Mouse (Mus musculus) midbrain, embryonic 14.5 days (tissue): ENCODE data around the gene Dmac2. TPM values are rescaled to one million over a fixed set of nuclear protein-coding genes. Genes with fewer than 3 reads are reported as not detected.
"Not testable (repeated sequence)": the region's sequence is repeated elsewhere in the genome, so short reads cannot be mapped to it uniquely, and the experiment has no call there.

Experiments used
- ATAC-seq: fragments of 200-750 bp; cut with Nextera tagmentation; 2 replicates; pipeline ENCODE4 v1.8.0; 2017; ENCODE audit warnings: moderate number of reproducible peaks, moderate library complexity; ENCODE audit not compliant: low FRiP score, low TSS enrichment
- DNase-seq: peaks from one replicate; pipeline ENCODE4 v3.0.0-alpha.2; 2015
- H3K27ac ChIP-seq: fragments of 300-500 bp; sonication (generic); replicated peaks from 2 replicates; pipeline ENCODE4 v1.5.1; 2014; ENCODE audit warnings: mild to moderate bottlenecking, low read depth, low read length, moderate library complexity
- H3K27me3 ChIP-seq: fragments of 300-500 bp; sonication (generic); 2 replicates; pipeline ENCODE4 v1.6.1; 2014; ENCODE audit warnings: low read length, control low read depth, mixed read lengths; ENCODE audit not compliant: control insufficient read depth, insufficient read depth
- H3K36me3 ChIP-seq: fragments of 300-500 bp; sonication (generic); 2 replicates; pipeline ENCODE4 v1.6.1; 2014; ENCODE audit warnings: low read length, control low read depth; ENCODE audit not compliant: control insufficient read depth, insufficient read depth
- H3K4me1 ChIP-seq: fragments of 300-500 bp; sonication (generic); 2 replicates; pipeline ENCODE4 v1.6.1; 2014; ENCODE audit warnings: mild to moderate bottlenecking, antibody characterized with exemption, low read length, control low read depth; ENCODE audit not compliant: control insufficient read depth, insufficient read depth
- H3K4me2 ChIP-seq: fragments of 300-500 bp; sonication (generic); 2 replicates; pipeline ENCODE4 v1.6.1; 2014; ENCODE audit warnings: mild to moderate bottlenecking, low read length, moderate library complexity
- H3K4me3 ChIP-seq: fragments of 300-500 bp; sonication (generic); replicated peaks from 2 replicates; pipeline ENCODE4 v1.5.1; 2014; ENCODE audit warnings: low read depth, low read length
- H3K9ac ChIP-seq: fragments of 300-500 bp; sonication (generic); replicated peaks from 2 replicates; pipeline ENCODE4 v1.6.1; 2014; ENCODE audit warnings: mild to moderate bottlenecking, low read length, moderate library complexity
- H3K9me3 ChIP-seq: fragments of 300-500 bp; sonication (generic); 2 replicates; pipeline ENCODE4 v1.6.1; 2016; ENCODE audit warnings: low read length, control low read depth, mixed read lengths; ENCODE audit not compliant: control insufficient read depth
- WGBS: fragments of 180-500 bp; shearing (Covaris S2); extraction: QIAGEN DNeasy Blood & Tissue Kit; methylation state at CpG from one replicate; pipeline ENCODE4 v1.1.7; 2014; 5-methylcytosine and 5-hydroxymethylcytosine counted together
- polyA plus RNA-seq: library from polyadenylated mRNA; unstranded; fragments of >200 nt; fragmentation: Nextera tagmentation; extraction: Ambion mirVana; gene quantifications from 2 replicates; pipeline ENCODE4 v1.2.1, GENCODE M21; 2014

The Dmac2 gene
- polyA plus RNA-seq: 40.4 and 44.9 TPM in 2 replicates

DNA sequence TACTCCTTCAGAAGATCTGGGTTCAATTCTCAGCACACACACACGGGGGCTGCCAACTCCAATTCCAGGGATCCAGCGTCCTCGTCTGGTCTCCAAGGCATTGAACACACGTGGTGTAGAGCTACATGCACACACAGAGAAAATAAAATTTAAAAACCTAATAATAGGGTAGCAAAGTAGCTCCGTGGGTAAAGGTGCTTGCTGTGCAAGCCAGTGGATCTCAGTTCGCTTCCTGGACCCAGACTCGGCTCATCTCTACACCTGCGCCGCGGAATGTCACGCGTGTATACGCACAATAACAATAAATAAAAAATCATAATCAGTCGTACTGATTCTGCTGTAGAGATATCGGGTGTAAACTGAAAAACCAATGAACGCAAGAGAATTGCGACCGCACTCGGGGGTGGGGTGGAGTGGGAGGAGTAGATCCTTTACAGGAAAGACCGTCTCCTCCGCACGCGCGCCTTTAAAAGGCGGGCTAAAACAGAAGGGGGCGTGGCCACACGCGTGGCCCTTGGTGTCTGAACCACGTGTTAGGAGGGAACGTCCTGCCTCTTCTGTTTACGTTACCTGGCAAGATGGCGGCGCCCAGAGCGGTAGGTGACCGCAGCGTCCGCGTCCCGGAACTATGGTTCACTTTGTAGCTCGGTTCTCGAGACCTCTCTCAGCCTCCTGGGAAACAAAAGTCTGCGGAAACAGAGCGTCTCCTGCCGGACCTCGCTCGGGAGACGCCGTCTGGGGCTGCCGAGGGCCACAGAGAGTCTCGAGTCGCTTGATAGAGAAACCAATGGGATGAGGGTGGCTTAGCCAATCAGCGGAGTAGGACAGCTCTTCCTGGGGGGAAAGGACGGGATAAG, at the start of gene Dmac2:
TSS of gene Dmac2 (plus strand) at position 550 of the 857 bp plus-strand sequence.
- 0 out of 2 replicates have a peak within 1 kb of the TSS, but pooled peaks have one; percentile 42 for H3K27ac ChIP-seq
- peak within 1 kb of the TSS; percentile 66 for H3K4me2 ChIP-seq
- H3K36me3 ChIP-seq: 0 out of 2 replicates have a peak, but pooled peaks cover 11% of the 10 kb centered on the region
- peak within 1 kb of the TSS; percentile 51 for H3K4me3 ChIP-seq
- ATAC-seq (peak; percentile 91), DNase-seq (peak; percentile 97)
- WGBS: under 1% methylated on average over 53 of the region's 53 CpGs
- peak within 1 kb of the TSS; percentile 41; the same call in 1 of the 2 replicates for H3K9ac ChIP-seq
- H3K9me3 ChIP-seq: no peaks in the 10 kb centered on the region
- H3K4me1 ChIP-seq: peaks cover 5% of the 10 kb centered on the region; the same call in 1 of the 2 replicates
- 0 out of 2 replicates have a peak, but pooled peaks cover 6% of the 10 kb centered on the region for H3K27me3 ChIP-seq

- not testable (repeated sequence) for H3K4me1 ChIP-seq, H3K27me3 ChIP-seq, H3K9me3 ChIP-seq, H3K36me3 ChIP-seq, H3K27ac ChIP-seq, H3K4me3 ChIP-seq, H3K4me2 ChIP-seq, ATAC-seq, DNase-seq, H3K9ac ChIP-seq
- 81% methylated on average over 5 of the region's 5 CpGs for WGBS
Measured at GRCm38 (mm10) chr7:25573806-25574205, 45.4 kb upstream of the Dmac2 start.

DNA sequence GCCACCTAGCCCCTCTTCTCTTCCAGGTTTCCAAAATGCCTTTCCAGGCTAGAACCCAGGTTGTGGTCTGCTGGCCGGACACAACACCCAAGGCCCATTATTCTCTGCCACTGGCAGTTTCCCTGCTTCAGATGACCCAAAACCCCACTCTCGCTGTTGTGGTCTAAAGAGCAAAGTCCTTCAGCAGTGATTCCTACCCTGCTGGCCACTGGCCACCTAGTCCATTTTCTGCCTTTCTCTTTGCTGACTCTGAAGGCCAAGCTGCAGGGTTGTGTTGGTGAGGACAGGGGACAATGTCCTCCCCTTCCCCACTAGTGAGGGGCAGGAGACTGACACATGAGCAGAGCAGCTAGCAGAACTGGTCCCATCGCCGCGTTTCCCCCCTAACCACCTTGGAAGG, 44.1 kb upstream of the Dmac2 start:
- no peaks in the 10 kb centered on the region for H3K36me3 ChIP-seq
- H3K9ac ChIP-seq: no peak overlapping the region
- no peaks in the 10 kb centered on the region for H3K27me3 ChIP-seq
- no peaks in the 10 kb centered on the region for H3K9me3 ChIP-seq
- no peaks in the 10 kb centered on the region for H3K4me1 ChIP-seq
- H3K4me3 ChIP-seq: no peak overlapping the region
- ATAC-seq: no peak
- no peak overlapping the region for H3K4me2 ChIP-seq
- no peak overlapping the region for H3K27ac ChIP-seq
- 80% methylated on average over 5 of the region's 5 CpGs for whole genome bisulfite sequencing
- no peak for DNase-seq

DNA sequence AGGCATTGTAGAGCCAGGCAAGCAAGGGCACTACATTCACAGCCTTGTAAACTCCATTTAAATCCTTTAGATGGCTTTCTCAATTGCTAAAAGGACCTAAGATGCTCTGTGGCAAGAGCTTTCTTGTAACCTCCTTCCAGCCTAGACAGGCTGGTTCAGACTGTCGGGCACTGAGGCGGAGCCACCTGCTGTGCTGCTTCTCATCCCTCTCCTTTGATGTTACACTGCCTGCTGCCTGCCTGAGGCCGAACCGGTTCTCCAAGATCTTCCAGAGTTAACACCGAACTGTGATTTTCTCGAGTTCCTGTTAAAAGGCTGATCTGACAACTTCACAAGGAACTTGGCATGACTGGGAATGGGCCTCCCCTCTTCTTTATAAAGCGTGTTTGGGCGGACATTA, 43.3 kb upstream of the Dmac2 start:
- no peak for ATAC-seq

DNA sequence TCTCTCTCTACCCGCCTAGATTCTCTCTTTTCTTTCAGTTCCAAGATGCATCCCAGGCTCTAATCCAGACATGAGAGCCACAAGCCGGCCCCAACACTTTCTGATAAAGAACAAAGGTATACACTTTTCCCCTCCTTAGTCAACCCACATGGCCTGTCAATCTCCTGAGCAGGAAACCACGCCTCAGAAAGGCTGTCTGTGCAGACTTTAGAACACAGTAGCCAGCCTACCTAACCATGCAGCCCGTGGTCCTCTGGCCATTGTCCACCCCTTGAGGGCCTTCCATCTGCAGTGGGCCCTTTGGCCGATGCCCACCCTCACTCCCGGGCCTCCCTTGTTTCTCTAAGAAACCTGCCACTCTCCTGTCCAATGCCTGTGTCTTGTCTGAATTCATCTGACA, 42.9 kb upstream of the Dmac2 start:
- not testable (repeated sequence) for ATAC-seq, H3K4me1 ChIP-seq
- WGBS: 29% methylated on average over 6 of the region's 6 CpGs

More for the DNA sequence above, 43.3 kb upstream of the Dmac2 start:
- Histone ChIP-seq H3K27ac (no peak overlapping the region), H3K9ac (no peak overlapping the region), H3K4me1 (no peaks in the 10 kb centered on the region), H3K36me3 (no peaks in the 10 kb centered on the region), H3K9me3 (no peaks in the 10 kb centered on the region), H3K27me3 (no peaks in the 10 kb centered on the region), H3K4me3 (no peak overlapping the region), H3K4me2 (no peak overlapping the region)
- 10% methylated on average over 8 of the region's 8 CpGs for WGBS
- peak; percentile 32 for DNase-seq

GRCm38 (mm10) chr7:25576793-25577437, 42.3 kb upstream of the Dmac2 start:
- not testable (repeated sequence) for H3K36me3 ChIP-seq, H3K9me3 ChIP-seq, H3K9ac ChIP-seq, H3K27ac ChIP-seq, H3K4me1 ChIP-seq, DNase-seq, ATAC-seq, H3K4me3 ChIP-seq, H3K4me2 ChIP-seq, H3K27me3 ChIP-seq
- WGBS: 59% methylated on average over 11 of the region's 14 CpGs

More for the DNA sequence above, 42.9 kb upstream of the Dmac2 start:
- not testable (repeated sequence) for H3K4me3 ChIP-seq, H3K27me3 ChIP-seq, H3K36me3 ChIP-seq, H3K9ac ChIP-seq, H3K4me2 ChIP-seq, H3K9me3 ChIP-seq, H3K27ac ChIP-seq, DNase-seq

DNA sequence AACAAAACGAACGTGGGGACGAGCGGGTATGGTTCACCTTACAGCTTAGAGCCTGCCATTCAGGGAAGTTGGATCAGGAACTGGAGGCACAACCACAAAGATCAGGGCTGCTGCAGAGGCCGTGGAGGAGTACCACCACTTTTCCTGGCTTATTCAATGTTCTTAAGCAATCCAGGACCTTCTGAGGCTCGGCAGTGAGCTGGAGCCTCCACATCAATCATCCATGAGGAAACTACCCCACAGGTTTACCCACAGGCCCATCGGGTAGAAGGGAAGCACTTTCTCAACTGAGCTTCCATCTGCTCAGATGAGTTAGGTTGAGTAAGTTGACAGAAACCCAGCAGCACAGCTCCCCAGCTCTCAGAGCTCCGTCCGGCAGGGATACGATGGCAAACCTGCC, 39.8 kb upstream of the Dmac2 start:
- WGBS: 88% methylated on average over 10 of the region's 10 CpGs
- H3K9me3 ChIP-seq: no peaks in the 10 kb centered on the region; the same call in 1 of the 2 replicates
- no peak for ATAC-seq

GRCm38 (mm10) chr7:25582301-25582810, 36.9 kb upstream of the Dmac2 start:
- ATAC-seq: no peak
- H3K4me3 ChIP-seq: no peak overlapping the region
- WGBS: 90% methylated on average over 15 of the region's 15 CpGs

More for the DNA sequence above, 39.8 kb upstream of the Dmac2 start:
- no peaks in the 10 kb centered on the region for H3K4me1 ChIP-seq
- no peak overlapping the region for H3K9ac ChIP-seq
- no peak overlapping the region for H3K4me3 ChIP-seq
- H3K4me2 ChIP-seq: no peak overlapping the region
- H3K36me3 ChIP-seq: no peaks in the 10 kb centered on the region
- no peaks in the 10 kb centered on the region for H3K27me3 ChIP-seq
- no peak for DNase-seq
- no peak overlapping the region for H3K27ac ChIP-seq

More at GRCm38 (mm10) chr7:25582301-25582810, 36.9 kb upstream of the Dmac2 start:
- H3K36me3 ChIP-seq: no peaks in the 10 kb centered on the region
- H3K27ac ChIP-seq: no peak overlapping the region
- H3K9ac ChIP-seq: no peak overlapping the region
- no peaks in the 10 kb centered on the region; the same call in 1 of the 2 replicates for H3K9me3 ChIP-seq
- no peak overlapping the region for H3K4me2 ChIP-seq
- H3K4me1 ChIP-seq: no peaks in the 10 kb centered on the region
- DNase-seq: no peak
- H3K27me3 ChIP-seq: no peaks in the 10 kb centered on the region
